Mouse (Mus musculus) T-helper 1 cell (primary cell): Measurements from ENCODE around the gene Txlng.

Experiments
- in situ Hi-C: fragments of 300-600 bp; cut with MboI, MseI; formaldehyde crosslinking; loops from one replicate; pipeline ENCODE4 v1.15.1; 2025; ENCODE audit warnings: high pct_unique_total_duplicates

Gene Txlng

GRCm38 (mm10) chrX:162760115-162760942 is 68.9 kb downstream of the Txlng start, which contains the start of gene Rbbp7:
Gene Rbbp7 (plus strand): TSS chrX:162760402.
- in situ Hi-C loops = no loop called here

DNA sequence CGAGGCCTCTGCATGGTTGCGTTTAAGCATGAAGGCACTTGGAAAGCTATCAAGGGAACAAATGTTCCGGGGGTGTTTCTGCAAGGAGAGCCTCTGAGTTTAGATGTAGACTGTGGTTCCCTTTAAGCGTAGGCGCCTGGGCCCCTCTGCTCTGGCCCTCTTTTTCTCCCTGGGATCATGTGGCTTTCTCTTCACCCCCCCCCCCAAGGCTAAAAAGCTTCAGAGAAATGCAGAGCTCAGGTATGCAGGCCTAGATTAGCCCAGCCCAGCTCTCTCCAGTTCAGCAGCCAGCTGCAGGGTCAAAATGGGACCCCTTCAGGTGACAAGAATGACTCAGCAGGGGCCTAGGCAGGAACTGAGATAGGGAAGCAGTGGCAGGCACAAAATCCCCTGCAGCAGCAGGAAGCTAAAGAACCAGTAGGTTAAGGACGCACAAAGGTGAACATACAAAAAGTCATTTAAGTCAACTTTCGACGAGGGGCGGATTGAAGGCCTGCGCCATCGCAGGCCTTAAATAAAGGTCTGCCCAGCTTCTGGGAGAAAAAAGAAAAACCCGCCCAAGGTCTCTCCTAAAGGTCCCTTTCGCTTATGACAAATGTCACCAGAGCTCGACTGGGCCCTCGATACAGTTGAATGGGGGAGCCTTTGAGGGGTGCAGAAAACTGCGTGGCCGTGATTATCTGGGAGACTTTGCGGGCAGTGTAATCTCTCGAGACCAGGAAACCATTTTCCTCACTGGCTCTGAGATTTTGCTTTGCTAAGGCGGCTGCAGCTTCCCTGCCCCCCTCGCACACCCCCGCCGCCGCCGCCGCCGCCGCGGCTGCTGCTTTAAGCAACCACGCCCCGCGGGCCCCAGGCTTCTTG is 69.8 kb downstream of the Txlng start:
- in situ Hi-C loops = no loop called here

GRCm38 (mm10) chrX:162756058-162756457 is 73.2 kb downstream of the Txlng start:
- in situ Hi-C loops = no loop called here

DNA sequence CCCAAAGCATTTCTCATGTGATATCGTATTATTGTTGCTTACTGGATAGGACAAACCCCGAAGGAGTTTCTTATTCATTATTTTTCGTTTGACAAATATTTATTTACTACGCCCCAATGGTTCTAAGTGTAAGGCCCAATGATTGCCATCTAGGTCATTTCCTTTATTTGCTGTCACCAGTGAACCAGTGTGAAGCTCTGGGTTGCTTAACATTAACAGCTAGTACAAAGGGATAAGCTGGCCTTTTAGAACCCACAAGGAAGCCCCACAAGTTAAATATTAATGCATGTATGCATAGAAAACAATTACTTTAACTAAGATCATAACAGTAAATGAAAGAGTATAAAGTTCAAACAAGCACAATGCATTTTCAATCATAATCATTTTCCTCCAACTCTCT is 74.9 kb downstream of the Txlng start:
- in situ Hi-C loops = no loop called here

GRCm38 (mm10) chrX:162752418-162752817 is 76.8 kb downstream of the Txlng start:
- in situ Hi-C loops = no loop called here

- in situ Hi-C loops = no loop called here
Observed at GRCm38 (mm10) chrX:162748696-162749420, 80.4 kb downstream of the Txlng start.

DNA sequence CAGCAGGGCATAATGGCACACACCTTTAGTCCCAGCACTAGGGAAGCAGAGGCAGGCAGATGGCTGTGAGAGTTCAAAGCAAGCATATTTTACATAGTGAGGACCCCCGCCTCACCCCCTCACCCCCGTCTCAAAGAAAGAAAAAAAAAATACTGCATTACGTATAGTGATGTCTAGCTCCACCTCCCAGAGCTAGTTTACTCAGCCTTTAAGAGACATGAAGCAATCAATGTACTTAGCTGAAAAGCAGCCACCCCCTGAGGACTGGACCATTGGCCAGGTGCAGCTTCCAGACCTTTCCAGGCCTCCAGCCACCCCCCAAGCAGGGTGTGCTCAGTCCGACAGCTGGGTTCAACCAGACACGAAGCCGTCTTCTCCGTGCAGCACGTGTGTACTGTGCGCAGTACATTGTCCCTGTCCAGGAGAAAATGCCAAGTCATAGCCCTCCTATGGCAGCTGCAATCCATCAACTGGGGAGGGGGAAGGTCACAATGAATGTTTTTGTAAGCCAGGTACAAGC is 93.1 kb downstream of the Txlng start:
- in situ Hi-C loops = no loop called here

DNA sequence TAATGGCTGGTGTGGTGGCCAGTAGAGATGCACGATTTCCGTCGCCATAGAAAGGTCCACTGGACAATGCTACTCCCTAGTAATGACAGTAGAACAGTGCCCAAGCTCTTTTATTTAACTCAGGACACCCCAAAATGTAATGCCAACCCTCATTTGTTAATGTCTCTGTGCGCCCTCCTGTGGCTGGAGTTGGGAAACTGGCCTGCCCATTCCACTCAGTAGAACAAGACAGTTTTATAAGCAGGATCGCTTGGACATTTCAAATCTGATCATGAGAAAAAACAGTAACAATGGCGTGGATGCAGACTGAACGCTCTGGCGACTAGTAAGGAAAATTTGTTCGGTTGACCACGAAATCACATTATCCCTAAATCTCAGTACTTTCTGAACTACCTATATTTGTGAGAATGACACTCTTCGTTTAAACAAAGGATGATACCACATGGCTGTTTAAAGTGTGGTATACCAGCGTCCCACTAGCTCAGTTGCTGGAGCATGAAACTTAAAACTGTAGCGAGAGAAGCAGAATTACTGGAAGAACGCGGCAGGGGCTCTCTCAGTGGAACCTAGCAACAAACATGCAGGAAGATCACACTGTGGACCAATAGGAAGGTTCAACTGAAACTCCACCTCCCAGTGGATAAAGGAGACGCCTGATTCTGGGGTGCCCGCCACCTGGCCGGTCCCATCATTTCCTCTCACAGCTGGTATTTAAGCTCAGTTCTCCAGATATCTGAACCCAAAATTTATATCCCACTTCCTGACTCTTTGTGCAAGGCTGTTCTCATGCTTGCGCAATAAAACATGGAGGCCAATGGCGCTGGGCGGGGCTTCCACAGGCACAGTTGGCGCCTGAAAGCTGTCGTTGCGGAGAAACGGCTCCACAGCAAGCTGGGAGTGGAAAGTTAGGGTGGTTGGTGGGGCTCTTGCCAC is 94.0 kb downstream of the Txlng start:
- in situ Hi-C loops = no loop called here

GRCm38 (mm10) chrX:162730031-162730430 is 99.2 kb downstream of the Txlng start:
- in situ Hi-C loops = no loop called here
